Mouse (Mus musculus) embryonic facial prominence, embryonic 15.5 days (tissue): ENCODE results near the gene Kalrn. TPM values are rescaled to one million over a fixed set of nuclear protein-coding genes. Genes with fewer than 3 reads are reported as not detected.

Source experiments
- ATAC-seq: fragments of 200-750 bp; cut with Nextera tagmentation; 2 replicates; pipeline ENCODE4 v1.8.0; 2017; ENCODE audit warnings: low read depth, moderate TSS enrichment; ENCODE audit not compliant: insufficient number of reproducible peaks, low FRiP score, low TSS enrichment
- H3K27ac ChIP-seq: fragments of 300-500 bp; sonication (generic); replicated peaks from 2 replicates; pipeline ENCODE4 v1.5.1; 2015; ENCODE audit warnings: mild to moderate bottlenecking, inconsistent platforms
- H3K27me3 ChIP-seq: fragments of 300-500 bp; sonication (generic); 2 replicates; pipeline ENCODE4 v1.6.1; 2015; ENCODE audit warnings: inconsistent platforms
- H3K36me3 ChIP-seq: fragments of 300-500 bp; sonication (generic); 2 replicates; pipeline ENCODE4 v1.6.1; 2015; ENCODE audit warnings: mild to moderate bottlenecking, inconsistent platforms
- H3K4me1 ChIP-seq: fragments of 300-500 bp; sonication (generic); 2 replicates; pipeline ENCODE4 v1.6.1; 2015; ENCODE audit warnings: inconsistent platforms
- H3K4me2 ChIP-seq: fragments of 300-500 bp; sonication (generic); replicated peaks from 2 replicates; pipeline ENCODE4 v1.6.1; 2015; ENCODE audit warnings: mild to moderate bottlenecking, inconsistent platforms
- H3K4me3 ChIP-seq: fragments of 300-500 bp; sonication (generic); replicated peaks from 2 replicates; pipeline ENCODE4 v1.5.1; 2015; ENCODE audit warnings: mild to moderate bottlenecking, inconsistent platforms
- H3K9ac ChIP-seq: fragments of 300-500 bp; sonication (generic); 2 replicates; pipeline ENCODE4 v1.6.1; 2015; ENCODE audit warnings: inconsistent platforms
- H3K9me3 ChIP-seq: fragments of 300-500 bp; sonication (generic); replicated peaks from 2 replicates; pipeline ENCODE4 v1.6.1; 2016; ENCODE audit warnings: inconsistent platforms
- WGBS: fragments of 180-500 bp; shearing (Covaris S2); methylation state at CpG from one replicate; pipeline ENCODE4 v1.1.7; 2015; 5-methylcytosine and 5-hydroxymethylcytosine counted together
- polyA plus RNA-seq: library from polyadenylated mRNA; unstranded; fragments of >200 nt; fragmentation: Nextera tagmentation; extraction: Ambion mirVana; gene quantifications from 2 replicates; pipeline ENCODE4 v1.2.1, GENCODE M21; 2015

The Kalrn gene
- polyA plus RNA-seq, 1 experiment from 2014 or later, result 14.3 TPM

GRCm38 (mm10) chr16:34254646-34255022 lies 318.7 kb downstream of the Kalrn start:
- H3K9me3 ChIP-seq, result no peaks in the 10 kb centered on the region
- no peak overlapping the region for H3K27ac ChIP-seq
- 0 out of 2 replicates have a peak, but pooled peaks cover 4% of the 10 kb centered on the region for H3K36me3 ChIP-seq
- ATAC-seq, result no peak
- WGBS, result 36% methylated on average over 2 of the region's 2 CpGs
- H3K4me2 ChIP-seq, result no peak overlapping the region
- no peaks in the 10 kb centered on the region for H3K27me3 ChIP-seq
- no peaks in the 10 kb centered on the region for H3K4me1 ChIP-seq
- no peak overlapping the region for H3K9ac ChIP-seq
- no peak overlapping the region for H3K4me3 ChIP-seq

DNA sequence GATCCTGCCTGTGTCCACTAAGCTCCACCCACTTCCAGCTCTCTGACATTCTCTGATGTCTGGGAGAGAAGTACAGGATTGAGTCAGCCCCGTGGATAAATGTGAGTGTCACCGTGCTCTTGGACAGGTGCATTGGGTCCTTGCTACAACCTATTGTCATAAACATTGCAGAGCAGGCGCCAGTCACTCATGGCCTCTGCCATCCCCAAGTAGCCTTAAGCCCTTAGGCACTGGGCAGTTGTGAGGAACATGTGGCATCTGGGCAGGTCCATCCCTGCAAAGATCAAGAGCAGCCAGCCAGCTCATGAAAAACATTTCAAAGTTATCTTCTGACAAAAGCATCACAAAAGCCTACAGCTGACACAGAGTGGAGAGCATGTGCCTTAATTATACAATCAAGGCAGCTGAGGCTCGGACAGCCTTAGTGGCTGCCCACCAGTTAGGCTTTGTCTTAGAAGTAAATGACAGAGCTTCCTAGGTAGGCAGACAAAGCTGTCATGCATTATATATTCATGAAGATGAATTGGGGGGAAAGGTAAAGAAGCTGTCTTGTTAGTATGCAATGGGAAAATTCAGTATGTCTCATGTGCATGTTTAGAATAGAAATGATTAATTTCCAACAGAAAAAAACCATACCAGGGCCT lies 319.2 kb downstream of the Kalrn start:
- H3K4me1 ChIP-seq, result no peaks in the 10 kb centered on the region
- no peaks in the 10 kb centered on the region for H3K9me3 ChIP-seq
- 0 out of 2 replicates have a peak, but pooled peaks cover 4% of the 10 kb centered on the region for H3K36me3 ChIP-seq
- no peaks in the 10 kb centered on the region for H3K27me3 ChIP-seq
- H3K4me2 ChIP-seq, result no peak overlapping the region
- H3K27ac ChIP-seq, result no peak overlapping the region
- H3K4me3 ChIP-seq, result no peak overlapping the region
- WGBS, result 68% methylated on average over 4 of the region's 4 CpGs
- H3K9ac ChIP-seq, result no peak overlapping the region
- no peak for ATAC-seq

DNA sequence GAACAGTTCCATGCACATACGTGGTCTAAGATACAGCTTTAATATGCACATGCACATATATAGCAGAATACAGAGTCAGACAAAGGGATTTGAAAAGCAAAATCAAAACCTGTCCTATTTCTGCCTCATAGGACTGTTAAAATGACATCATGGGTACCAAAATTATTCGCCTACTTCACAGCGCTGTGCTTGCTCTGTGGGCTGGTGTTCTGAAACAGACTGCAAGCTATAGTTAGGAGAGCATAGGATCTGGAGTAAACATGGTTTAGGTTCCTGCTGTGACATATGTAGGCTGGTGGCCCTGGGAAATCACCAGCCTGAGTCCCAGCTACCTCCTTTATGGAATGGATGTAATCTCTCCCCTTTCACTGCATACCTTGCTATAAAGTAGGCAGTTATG lies 320.7 kb downstream of the Kalrn start:
- no peak overlapping the region for H3K4me3 ChIP-seq
- 0 out of 2 replicates have a peak, but pooled peaks cover 4% of the 10 kb centered on the region for H3K36me3 ChIP-seq
- H3K9ac ChIP-seq, result no peak overlapping the region
- no peak overlapping the region for H3K4me2 ChIP-seq
- WGBS, result 96% methylated on average over 3 of the region's 3 CpGs
- no peaks in the 10 kb centered on the region for H3K27me3 ChIP-seq
- no peaks in the 10 kb centered on the region for H3K4me1 ChIP-seq
- no peaks in the 10 kb centered on the region for H3K9me3 ChIP-seq
- no peak overlapping the region for H3K27ac ChIP-seq
- ATAC-seq, result no peak

- no peak for ATAC-seq
Measured at GRCm38 (mm10) chr16:34248256-34248655, 325.1 kb downstream of the Kalrn start.

GRCm38 (mm10) chr16:34241936-34242729 lies 331.2 kb downstream of the Kalrn start:
- H3K4me3 ChIP-seq, result no peak overlapping the region
- 91% methylated on average over 16 of the region's 16 CpGs for WGBS
- ATAC-seq, result no peak

More at GRCm38 (mm10) chr16:34248256-34248655, 325.1 kb downstream of the Kalrn start:
- Histone ChIP-seq H3K9ac (no peak overlapping the region), H3K36me3 (no peaks in the 10 kb centered on the region), H3K4me2 (no peak overlapping the region), H3K9me3 (no peaks in the 10 kb centered on the region), H3K27ac (no peak overlapping the region), H3K27me3 (no peaks in the 10 kb centered on the region), H3K4me1 (no peaks in the 10 kb centered on the region), H3K4me3 (no peak overlapping the region)
- 50% methylated on average over 4 of the region's 4 CpGs for WGBS

DNA sequence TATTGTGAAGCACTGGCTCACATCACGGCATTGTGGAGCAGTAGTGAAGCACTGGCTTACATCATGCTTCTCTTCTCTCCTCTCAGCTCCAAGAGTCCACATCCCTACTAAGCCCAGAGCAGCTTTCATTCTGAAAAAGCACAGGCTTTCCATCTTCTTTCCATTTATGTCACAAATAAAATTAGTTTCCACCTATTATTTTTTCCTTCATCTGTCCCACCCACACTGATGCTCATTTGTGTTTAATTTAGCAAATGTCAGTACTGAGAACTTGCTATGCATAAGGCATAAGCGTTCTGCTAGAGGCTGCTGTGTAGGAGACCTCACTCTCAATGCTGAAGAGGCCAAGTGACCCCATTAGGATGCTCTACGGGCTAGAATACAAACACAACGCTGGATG lies 333.7 kb downstream of the Kalrn start:
- Histone ChIP-seq H3K36me3 (0 out of 2 replicates have a peak, but pooled peaks cover 5% of the 10 kb centered on the region), H3K4me1 (peaks cover 16% of the 10 kb centered on the region), H3K4me3 (no peak overlapping the region), H3K4me2 (no peak overlapping the region), H3K9me3 (no peaks in the 10 kb centered on the region), H3K27me3 (no peaks in the 10 kb centered on the region), H3K9ac (no peak overlapping the region), H3K27ac (no peak overlapping the region)
- WGBS, result 70% methylated on average over 4 of the region's 4 CpGs
- no peak for ATAC-seq

More at GRCm38 (mm10) chr16:34241936-34242729, 331.2 kb downstream of the Kalrn start:
- Histone ChIP-seq H3K27ac (no peak overlapping the region), H3K27me3 (no peaks in the 10 kb centered on the region), H3K4me1 (peaks cover 5% of the 10 kb centered on the region), H3K9me3 (no peaks in the 10 kb centered on the region), H3K36me3 (0 out of 2 replicates have a peak, but pooled peaks cover 5% of the 10 kb centered on the region), H3K9ac (no peak overlapping the region), H3K4me2 (no peak overlapping the region)

DNA sequence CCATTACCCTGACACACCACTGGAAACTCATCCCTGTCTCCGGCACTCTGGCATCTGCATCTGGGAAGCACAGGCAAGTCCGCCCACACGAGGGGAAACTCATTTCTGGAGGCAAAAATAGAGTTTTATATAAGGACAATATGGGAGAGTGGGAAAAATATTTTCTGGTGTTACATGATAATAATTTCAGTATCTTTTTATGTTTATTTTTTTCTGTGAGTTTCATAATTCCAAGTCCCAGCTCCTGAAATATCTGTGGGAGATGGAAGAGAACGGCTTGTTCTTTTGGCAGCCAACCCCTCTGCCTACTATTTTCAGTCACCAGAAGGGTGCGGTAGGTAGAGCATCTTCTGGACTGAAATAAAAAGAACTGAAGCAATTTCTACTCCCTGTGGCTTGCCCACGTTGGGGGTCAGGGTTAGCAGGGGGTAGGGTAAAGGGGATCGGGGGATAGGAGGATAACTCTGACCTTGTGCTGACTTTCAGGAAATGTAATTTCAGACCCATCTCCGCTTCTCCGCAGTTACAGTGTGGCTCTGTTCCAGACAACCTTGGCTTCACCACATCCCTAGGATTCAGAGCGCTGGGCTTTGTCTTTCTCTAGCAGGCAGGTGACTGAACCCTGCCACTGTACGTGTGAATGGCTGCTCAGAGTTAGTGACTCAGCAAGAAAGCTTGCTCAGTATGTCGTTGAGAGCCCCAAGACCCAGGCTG lies 336.3 kb downstream of the Kalrn start:
- H3K9ac ChIP-seq, result no peak overlapping the region
- peaks cover 16% of the 10 kb centered on the region for H3K4me1 ChIP-seq
- 0 out of 2 replicates have a peak, but pooled peaks cover 16% of the 10 kb centered on the region for H3K36me3 ChIP-seq
- H3K4me3 ChIP-seq, result no peak overlapping the region
- ATAC-seq, result no peak
- no peak overlapping the region for H3K4me2 ChIP-seq
- no peaks in the 10 kb centered on the region for H3K9me3 ChIP-seq
- no peaks in the 10 kb centered on the region for H3K27me3 ChIP-seq
- WGBS, result 58% methylated on average over 12 of the region's 12 CpGs
- no peak overlapping the region for H3K27ac ChIP-seq

DNA sequence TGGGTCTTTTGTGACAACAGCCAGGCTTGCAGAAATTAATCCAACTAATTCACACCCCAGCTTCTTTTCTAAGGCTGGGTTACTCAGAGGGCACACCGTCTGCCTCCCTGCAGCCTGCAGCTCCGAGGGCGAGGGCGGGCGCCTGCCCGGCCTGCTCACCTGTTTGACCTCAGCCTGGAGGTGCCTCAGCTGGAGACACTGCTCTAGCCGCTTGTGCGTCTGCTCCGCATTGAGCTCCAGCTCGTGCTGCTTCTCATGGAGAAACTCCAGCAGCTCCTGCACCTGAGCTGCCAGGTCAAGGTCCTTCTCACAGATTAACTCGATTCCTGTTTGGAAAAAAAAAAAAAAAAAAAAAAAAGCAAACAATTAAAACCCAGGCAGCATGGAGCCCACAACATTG lies 338.2 kb downstream of the Kalrn start:
- Histone ChIP-seq H3K27ac (no peak overlapping the region), H3K36me3 (0 out of 2 replicates have a peak, but pooled peaks cover 11% of the 10 kb centered on the region), H3K4me2 (no peak overlapping the region), H3K4me3 (no peak overlapping the region), H3K4me1 (peaks cover 16% of the 10 kb centered on the region), H3K9me3 (no peaks in the 10 kb centered on the region), H3K9ac (no peak overlapping the region), H3K27me3 (no peaks in the 10 kb centered on the region)
- WGBS, result 81% methylated on average over 11 of the region's 11 CpGs
- no peak for ATAC-seq

DNA sequence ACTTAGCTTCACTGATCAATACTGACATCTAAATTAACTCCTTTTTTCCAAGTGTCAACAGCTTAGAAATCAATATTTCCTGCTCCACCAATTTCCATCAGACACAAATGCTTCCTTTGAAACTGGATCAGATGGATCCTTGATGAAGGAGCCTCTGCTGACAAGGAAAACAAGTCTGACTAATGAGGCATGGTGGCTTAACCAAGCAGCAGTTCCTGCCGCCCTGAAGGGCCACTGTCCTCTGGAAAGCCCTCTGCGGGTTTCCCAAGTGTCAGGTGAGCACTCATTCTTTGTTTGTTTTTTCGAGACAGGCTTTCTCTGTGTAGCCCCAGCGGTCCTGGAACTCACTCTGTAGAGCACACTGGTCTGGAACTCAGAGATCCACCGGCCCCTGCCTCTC lies 341.4 kb downstream of the Kalrn start:
- 38% methylated on average over 5 of the region's 5 CpGs for WGBS
- Histone ChIP-seq H3K27ac (no peak overlapping the region), H3K9me3 (no peaks in the 10 kb centered on the region), H3K4me3 (no peak overlapping the region), H3K4me1 (peaks cover 10% of the 10 kb centered on the region), H3K36me3 (0 out of 2 replicates have a peak, but pooled peaks cover 11% of the 10 kb centered on the region), H3K4me2 (no peak overlapping the region), H3K9ac (no peak overlapping the region), H3K27me3 (no peaks in the 10 kb centered on the region)
- no peak for ATAC-seq

GRCm38 (mm10) chr16:34231146-34231545 lies 342.2 kb downstream of the Kalrn start:
- Histone ChIP-seq H3K4me1 (peaks cover 3% of the 10 kb centered on the region), H3K36me3 (0 out of 2 replicates have a peak, but pooled peaks cover 11% of the 10 kb centered on the region), H3K9ac (no peak overlapping the region), H3K4me3 (no peak overlapping the region), H3K27ac (no peak overlapping the region), H3K9me3 (no peaks in the 10 kb centered on the region), H3K4me2 (no peak overlapping the region), H3K27me3 (no peaks in the 10 kb centered on the region)
- ATAC-seq, result no peak
- 19% methylated on average over 2 of the region's 2 CpGs for WGBS

- no peak for ATAC-seq
- 0 out of 2 replicates have a peak, but pooled peaks cover 11% of the 10 kb centered on the region for H3K36me3 ChIP-seq
- no peak overlapping the region for H3K4me3 ChIP-seq
- H3K27me3 ChIP-seq, result no peaks in the 10 kb centered on the region
- H3K27ac ChIP-seq, result no peak overlapping the region
- WGBS, result 72% methylated on average over 8 of the region's 8 CpGs
- no peak overlapping the region for H3K9ac ChIP-seq
- H3K4me2 ChIP-seq, result no peak overlapping the region
- H3K4me1 ChIP-seq, result no peaks in the 10 kb centered on the region
- H3K9me3 ChIP-seq, result no peaks in the 10 kb centered on the region
Measured at GRCm38 (mm10) chr16:34229350-34229749, 344.0 kb downstream of the Kalrn start.
